Mouse (Mus musculus): ENCODE measurements around the gene Rbfox2.

DNA sequence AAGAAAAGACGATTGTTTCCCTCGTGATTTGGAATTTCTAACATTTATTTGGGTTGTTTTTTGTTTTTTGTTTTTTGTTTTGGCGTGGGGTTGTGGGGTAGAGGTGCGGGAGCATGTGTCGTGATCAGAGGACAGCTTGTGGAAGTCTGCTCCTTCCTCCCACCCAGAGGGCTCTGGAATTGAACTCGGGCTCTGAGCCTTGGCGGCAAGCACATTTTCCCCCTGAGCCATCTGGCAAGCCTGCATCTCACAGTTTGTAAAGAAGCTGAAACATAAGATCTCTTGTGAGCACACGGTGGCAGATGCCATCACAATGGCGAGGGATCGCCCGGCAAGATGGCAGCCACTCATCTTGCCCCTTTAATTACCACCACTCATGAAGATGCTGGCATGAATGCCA, 17.6 kb upstream of the Rbfox2 start:
- TF ChIP-seq CTCF (IDR thresholded peaks at IDR 0.05; ENCODE audit: extremely low read depth, insufficient read length, insufficient replicate concordance, low read depth, low read length) (no peak), POLR2A (IDR thresholded peaks at IDR 0.05; ENCODE audit: low read depth, low read length) (no peak)

Measured in small intestine, adult 2 months (tissue).